In genomic region chr1:131086907-131087306, GRCm38 (mm10) we compare ENCODE assay signal across 8 mouse cellular contexts. TPM values are rescaled to one million over a fixed set of nuclear protein-coding genes. Genes with fewer than 3 reads are reported as not detected.
DNase-seq lines count a peak whose midpoint lies in the region; ATAC-seq and TF ChIP-seq lines count a peak whose summit lies in the region.

No protein-coding gene starts in this region.

- 0 out of 2 replicates have a peak, but pooled peaks have one; percentile 13 for ATAC-seq in neural tube, embryonic 11.5 days (ENCODE audit: insufficient read depth, low FRiP score, low TSS enrichment)
- no peak for ATAC-seq in heart, embryonic 11.5 days (replicated peaks; ENCODE audit: insufficient number of reproducible peaks, low FRiP score, low TSS enrichment)
- no peak for ATAC-seq in liver, embryonic 12.5 days
- ATAC-seq in midbrain, postnatal 0 days (ENCODE audit: low FRiP score): no peak

- intact Hi-C loops in left cerebral cortex, adult 2 months (cut with DNase I): no loop called here

- no peaks in the 10 kb centered on the region for H3K36me3 ChIP-seq in neural tube, embryonic 11.5 days (ENCODE audit: control insufficient read depth, insufficient read depth, low read length)
- no peaks in the 10 kb centered on the region for H3K36me3 ChIP-seq in heart, embryonic 11.5 days (ENCODE audit: control insufficient read depth, insufficient read depth, low read length)
- H3K36me3 ChIP-seq in liver, embryonic 12.5 days: no peaks in the 10 kb centered on the region
- no peaks in the 10 kb centered on the region for H3K36me3 ChIP-seq in midbrain, postnatal 0 days (ENCODE audit: insufficient read depth, low read length)

- H3K4me3 ChIP-seq in neural tube, embryonic 11.5 days (ENCODE audit: low read depth, low read length): no peak overlapping the region
- no peak overlapping the region for H3K4me3 ChIP-seq in heart, embryonic 11.5 days (ENCODE audit: low read depth, low read length)
- no peak overlapping the region for H3K4me3 ChIP-seq in liver, embryonic 12.5 days
- no peak overlapping the region for H3K4me3 ChIP-seq in midbrain, postnatal 0 days (ENCODE audit: low read depth, low read length)
- H3K4me3 ChIP-seq in left cerebral cortex, adult 2 months: no peak overlapping the region

- 43% methylated on average over 7 of the region's 7 CpGs for whole genome bisulfite sequencing in neural tube, embryonic 11.5 days
- WGBS in heart, embryonic 11.5 days (ENCODE audit: insufficient replicate concordance): 42% methylated on average over 7 of the region's 7 CpGs
- WGBS in liver, embryonic 12.5 days (ENCODE audit: insufficient replicate concordance): 52% methylated on average over 7 of the region's 7 CpGs
- 22% methylated on average over 7 of the region's 7 CpGs for WGBS in midbrain, postnatal 0 days

- peak; percentile 30 for DNase-seq in neural tube, embryonic 11.5 days (ENCODE audit: low spot score)
- no peak for DNase-seq in neural tube, embryonic 10.5 days (ENCODE audit: extremely low spot score, low spot score)
- DNase-seq in midbrain, postnatal 0 days (ENCODE audit: low spot score): peak; percentile 70
- no peak for DNase-seq in left cerebral cortex, adult 11 months (ENCODE audit: low spot score)
- DNase-seq in left cerebral cortex, adult 2 months (ENCODE audit: extremely low spot score in 1 of 2, low spot score in 2 of 2): no peak
- no peak for DNase-seq in gastrocnemius, postnatal 10 days

- H3K27ac ChIP-seq in neural tube, embryonic 11.5 days (ENCODE audit: low read depth, low read length): no peak overlapping the region
- no peak overlapping the region; the same call in 1 of the 2 replicates for H3K27ac ChIP-seq in heart, embryonic 11.5 days (ENCODE audit: low read depth, low read length)
- H3K27ac ChIP-seq in liver, embryonic 12.5 days: peak overlapping the region; percentile 10; the same call in 1 of the 2 replicates
- 0 out of 2 replicates have a peak overlapping the region, but pooled peaks have one; percentile 26 for H3K27ac ChIP-seq in midbrain, postnatal 0 days (ENCODE audit: low read depth, low read length)
- H3K27ac ChIP-seq in left cerebral cortex, adult 2 months: no peak overlapping the region

- H3K4me1 ChIP-seq in neural tube, embryonic 11.5 days (ENCODE audit: control insufficient read depth, insufficient read depth, low read length): peaks cover 24% of the 10 kb centered on the region
- peaks cover 97% of the 10 kb centered on the region for H3K4me1 ChIP-seq in heart, embryonic 11.5 days (ENCODE audit: control insufficient read depth, insufficient read depth, low read length)
- peaks cover 95% of the 10 kb centered on the region for H3K4me1 ChIP-seq in liver, embryonic 12.5 days
- H3K4me1 ChIP-seq in midbrain, postnatal 0 days (ENCODE audit: insufficient read depth, low read length): peaks cover 13% of the 10 kb centered on the region; the same call in 1 of the 2 replicates

- no peaks in the 10 kb centered on the region for H3K9me3 ChIP-seq in neural tube, embryonic 11.5 days (ENCODE audit: control insufficient read depth, low read length)
- H3K9me3 ChIP-seq in heart, embryonic 11.5 days (replicated peaks; ENCODE audit: control insufficient read depth, low read length): no peaks in the 10 kb centered on the region
- no peaks in the 10 kb centered on the region for H3K9me3 ChIP-seq in liver, embryonic 12.5 days (replicated peaks)
- H3K9me3 ChIP-seq in midbrain, postnatal 0 days (ENCODE audit: low read length): no peaks in the 10 kb centered on the region

- no peak overlapping the region for H3K4me2 ChIP-seq in neural tube, embryonic 11.5 days (ENCODE audit: low read depth)
- peak overlapping the region; percentile 24 for H3K4me2 ChIP-seq in heart, embryonic 11.5 days
- H3K4me2 ChIP-seq in liver, embryonic 12.5 days: no peak overlapping the region
- H3K4me2 ChIP-seq in midbrain, postnatal 0 days (ENCODE audit: low read depth, low read length, poor library complexity, severe bottlenecking): no peak overlapping the region

- no peak for TF ChIP-seq CTCF in midbrain, postnatal 0 days (IDR thresholded peaks at IDR 0.05)
- TF ChIP-seq CTCF in left cerebral cortex, adult 2 months (IDR thresholded peaks at IDR 0.05): no peak

- no peak overlapping the region for H3K9ac ChIP-seq in neural tube, embryonic 11.5 days (ENCODE audit: low read length)
- 0 out of 2 replicates have a peak overlapping the region, but pooled peaks have one; percentile 28 for H3K9ac ChIP-seq in heart, embryonic 11.5 days (ENCODE audit: low read depth, low read length)
- no peak overlapping the region for H3K9ac ChIP-seq in liver, embryonic 12.5 days
- no peak overlapping the region for H3K9ac ChIP-seq in midbrain, postnatal 0 days (replicated peaks; ENCODE audit: low read length, poor library complexity, severe bottlenecking)

- no peaks in the 10 kb centered on the region for H3K27me3 ChIP-seq in neural tube, embryonic 11.5 days (ENCODE audit: control insufficient read depth, insufficient read depth, low read length)
- H3K27me3 ChIP-seq in heart, embryonic 11.5 days (ENCODE audit: control insufficient read depth, insufficient read depth, low read length): no peaks in the 10 kb centered on the region
- H3K27me3 ChIP-seq in liver, embryonic 12.5 days (replicated peaks): no peaks in the 10 kb centered on the region
- no peaks in the 10 kb centered on the region for H3K27me3 ChIP-seq in midbrain, postnatal 0 days (ENCODE audit: insufficient read depth, low read length)

RNA-seq across cellular contexts. Expression of gene Mapkapk2, which starts 10.7 kb away (rescaled TPM):
- 36.5 and 39.7 TPM in 2 replicates for polyA plus RNA-seq in neural tube, embryonic 11.5 days (2014; fragmentation: Nextera tagmentation; extraction: Ambion mirVana)
- 51.4 and 57.6 TPM in 2 replicates for polyA plus RNA-seq in heart, embryonic 11.5 days (2014; fragmentation: Nextera tagmentation; extraction: Ambion mirVana)
- polyA plus RNA-seq in liver, embryonic 12.5 days (2016; fragmentation: Nextera tagmentation; extraction: Ambion mirVana): 25.7 and 27.0 TPM in 2 replicates
- 44.2 and 48.1 TPM in 2 replicates for total RNA-seq in midbrain, postnatal 0 days (2014; rRNA removed)
- polyA plus RNA-seq in midbrain, postnatal 0 days (2015; fragmentation: Nextera tagmentation; extraction: Ambion mirVana): 13.7 and 13.8 TPM in 2 replicates
- 10 to 100 TPM; 31.0 to 32.8 TPM for total RNA-seq in left cerebral cortex, adult 2 months (2021)
- total RNA-seq in gastrocnemius, postnatal 10 days (2021): 100 to 1,000 TPM; 171 to 177 TPM

RNA-seq across cellular contexts. Expression of gene Dyrk3, which starts 51.2 kb away (rescaled TPM):
- 10.4 and 11.3 TPM in 2 replicates for polyA plus RNA-seq in neural tube, embryonic 11.5 days (2014; fragmentation: Nextera tagmentation; extraction: Ambion mirVana)
- 3.7 and 4.0 TPM in 2 replicates for polyA plus RNA-seq in heart, embryonic 11.5 days (2014; fragmentation: Nextera tagmentation; extraction: Ambion mirVana)
- 17.6 and 17.7 TPM in 2 replicates for polyA plus RNA-seq in liver, embryonic 12.5 days (2016; fragmentation: Nextera tagmentation; extraction: Ambion mirVana)
- 10.6 and 12.0 TPM in 2 replicates for total RNA-seq in midbrain, postnatal 0 days (2014; rRNA removed)
- 13.0 and 13.4 TPM in 2 replicates for polyA plus RNA-seq in midbrain, postnatal 0 days (2015; fragmentation: Nextera tagmentation; extraction: Ambion mirVana)
- 10 to 100 TPM; 15.6 to 16.6 TPM for total RNA-seq in left cerebral cortex, adult 2 months (2021)
- total RNA-seq in gastrocnemius, postnatal 10 days (2021): under 1 TPM; 0.12 to 0.14 TPM

Comparison
In these comparisons a context has a peak if more than half of its experiments do, and no peak if none do; other contexts are left out.
1. DNase-seq: peak in neural tube, embryonic 11.5 days (single experiment) and midbrain, postnatal 0 days (single experiment); none in neural tube, embryonic 10.5 days (single experiment), left cerebral cortex, adult 11 months (single experiment), left cerebral cortex, adult 2 months (0 of 2) and gastrocnemius, postnatal 10 days (single experiment).
2. H3K27ac ChIP-seq: peak in liver, embryonic 12.5 days (single experiment) and midbrain, postnatal 0 days (single experiment); none in neural tube, embryonic 11.5 days (single experiment), heart, embryonic 11.5 days (single experiment) and left cerebral cortex, adult 2 months (single experiment).